Mouse (Mus musculus): ENCODE results near the gene Ldhc.

The Ldhc gene

DNA sequence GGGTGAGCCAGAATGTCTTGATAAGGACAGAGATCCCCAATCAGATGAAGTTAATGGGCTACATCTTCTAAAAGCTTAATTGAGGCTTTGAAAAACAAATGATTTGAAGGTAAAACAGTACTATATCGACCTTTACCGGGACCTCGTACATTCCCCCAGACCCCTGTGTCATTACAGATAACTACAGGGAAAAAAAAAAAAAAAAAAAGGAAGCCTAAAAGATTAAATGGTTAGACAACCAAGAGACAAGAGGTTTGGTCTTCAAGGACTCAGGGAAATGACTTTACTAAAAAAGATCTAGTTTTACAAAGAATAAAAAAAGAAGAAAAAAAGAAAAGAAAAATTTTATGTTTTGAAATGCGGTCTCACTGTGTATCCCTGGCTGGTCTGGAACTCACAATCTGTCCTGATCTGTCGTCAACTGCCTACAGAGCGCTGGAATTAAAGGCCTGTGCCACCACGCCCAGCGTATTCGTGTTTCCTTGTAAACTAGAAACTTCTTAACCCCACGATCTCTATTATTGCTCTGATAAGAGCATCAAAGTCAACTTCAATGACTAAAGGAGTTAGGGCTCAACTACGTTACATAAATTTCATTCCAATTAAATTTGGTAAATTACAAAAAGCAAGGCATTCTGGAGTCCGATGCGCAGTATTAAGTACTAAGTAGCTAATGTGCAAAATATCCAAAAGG is 57.8 kb downstream of the Ldhc start:
- DNase-seq (ENCODE audit: low spot score) = no peak

- DNase-seq (ENCODE audit: low spot score) = peak; percentile 86
These were observed 58.7 kb downstream of the Ldhc start, which contains the start of gene Tsg101 for GRCm38 (mm10) chr7:46919551-46920176. Tsg101 (minus strand) TSS chr7:46919969.

GRCm38 (mm10) chr7:46922075-46922474 is 61.1 kb downstream of the Ldhc start:
- DNase-seq (ENCODE audit: low spot score) = no peak

Data from ovary, postnatal 10 days (tissue).